Mouse (Mus musculus): Measurements from ENCODE around the gene Gjb5. TPM values are rescaled to one million over a fixed set of nuclear protein-coding genes. Genes with fewer than 3 reads are reported as not detected.
A peak's percentile ranks its signal among the peaks of the same experiment; 100 is the strongest.

The Gjb5 gene
- polyA plus RNA-seq, 1 experiment = 0.10 TPM

GRCm38 (mm10) chr4:127330181-127331100 lies 27.5 kb downstream of the Gjb5 start, which contains the start of gene Gjb3:
Gjb3 (minus strand) TSS chr4:127330844.
- Histone ChIP-seq H3K27ac (ENCODE audit: insufficient read depth, low read depth, low read length) (peak within 1 kb of the TSS; percentile 55), H3K27me3 (ENCODE audit: control insufficient read depth, insufficient read depth, low read length) (no peaks in the 10 kb centered on the region), H3K4me1 (ENCODE audit: control insufficient read depth, insufficient read depth, insufficient read length, low read length) (peaks cover 22% of the 10 kb centered on the region), H3K4me3 (ENCODE audit: low read depth, low read length) (peak within 1 kb of the TSS; percentile 75), H3K36me3 (ENCODE audit: control insufficient read depth, insufficient read depth, low read length) (peaks cover 2% of the 10 kb centered on the region; the same call in 1 of the 2 replicates)
- WGBS = 2% methylated on average over 49 of the region's 49 CpGs
- TF ChIP-seq POLR2A (IDR thresholded peaks at IDR 0.05; ENCODE audit: low read depth, low read length) (no peak), CTCF (IDR thresholded peaks at IDR 0.05; ENCODE audit: extremely low read depth, insufficient read length, insufficient replicate concordance, low read depth, low read length) (no peak)

GRCm38 (mm10) chr4:127329751-127330150 lies 28.2 kb downstream of the Gjb5 start:
- 2% methylated on average over 13 of the region's 13 CpGs for WGBS
- H3K4me3 ChIP-seq (ENCODE audit: low read depth, low read length) = peak overlapping the region; percentile 75
- TF ChIP-seq POLR2A (IDR thresholded peaks at IDR 0.05; ENCODE audit: low read depth, low read length) = no peak
- TF ChIP-seq CTCF (IDR thresholded peaks at IDR 0.05; ENCODE audit: extremely low read depth, insufficient read length, insufficient replicate concordance, low read depth, low read length) = no peak
- H3K27me3 ChIP-seq (ENCODE audit: control insufficient read depth, insufficient read depth, low read length) = no peaks in the 10 kb centered on the region
- peaks cover 2% of the 10 kb centered on the region; the same call in 1 of the 2 replicates for H3K36me3 ChIP-seq (ENCODE audit: control insufficient read depth, insufficient read depth, low read length)
- peak overlapping the region; percentile 55 for H3K27ac ChIP-seq (ENCODE audit: insufficient read depth, low read depth, low read length)
- peaks cover 22% of the 10 kb centered on the region for H3K4me1 ChIP-seq (ENCODE audit: control insufficient read depth, insufficient read depth, insufficient read length, low read length)

- peak overlapping the region; percentile 75 for H3K4me3 ChIP-seq (ENCODE audit: low read depth, low read length)
- peaks cover 2% of the 10 kb centered on the region; the same call in 1 of the 2 replicates for H3K36me3 ChIP-seq (ENCODE audit: control insufficient read depth, insufficient read depth, low read length)
- no peaks in the 10 kb centered on the region for H3K27me3 ChIP-seq (ENCODE audit: control insufficient read depth, insufficient read depth, low read length)
- WGBS = 35% methylated on average over 3 of the region's 3 CpGs
- peak overlapping the region; percentile 55 for H3K27ac ChIP-seq (ENCODE audit: insufficient read depth, low read depth, low read length)
- H3K4me1 ChIP-seq (ENCODE audit: control insufficient read depth, insufficient read depth, insufficient read length, low read length) = peaks cover 28% of the 10 kb centered on the region
- TF ChIP-seq CTCF (IDR thresholded peaks at IDR 0.05; ENCODE audit: extremely low read depth, insufficient read length, insufficient replicate concordance, low read depth, low read length) (no peak), POLR2A (IDR thresholded peaks at IDR 0.05; ENCODE audit: low read depth, low read length) (no peak)
These were observed 28.9 kb downstream of the Gjb5 start for GRCm38 (mm10) chr4:127329046-127329445.

- no peaks in the 10 kb centered on the region for H3K27me3 ChIP-seq (ENCODE audit: control insufficient read depth, insufficient read depth, low read length)
- peaks cover 32% of the 10 kb centered on the region for H3K4me1 ChIP-seq (ENCODE audit: control insufficient read depth, insufficient read depth, insufficient read length, low read length)
- 0 out of 2 replicates have a peak overlapping the region, but pooled peaks have one; percentile 6 for H3K4me3 ChIP-seq (ENCODE audit: low read depth, low read length)
- peaks cover 2% of the 10 kb centered on the region; the same call in 1 of the 2 replicates for H3K36me3 ChIP-seq (ENCODE audit: control insufficient read depth, insufficient read depth, low read length)
- H3K27ac ChIP-seq (ENCODE audit: insufficient read depth, low read depth, low read length) = peak overlapping the region; percentile 52
- TF ChIP-seq CTCF (IDR thresholded peaks at IDR 0.05; ENCODE audit: extremely low read depth, insufficient read length, insufficient replicate concordance, low read depth, low read length) (no peak), POLR2A (IDR thresholded peaks at IDR 0.05; ENCODE audit: low read depth, low read length) (no peak)
- 40% methylated on average over 7 of the region's 7 CpGs for WGBS
These were observed 29.6 kb downstream of the Gjb5 start for GRCm38 (mm10) chr4:127328378-127328777.

GRCm38 (mm10) chr4:127327749-127328148 lies 30.2 kb downstream of the Gjb5 start:
- Histone ChIP-seq H3K27ac (ENCODE audit: insufficient read depth, low read depth, low read length) (peak overlapping the region; percentile 52), H3K4me3 (ENCODE audit: low read depth, low read length) (no peak overlapping the region), H3K36me3 (ENCODE audit: control insufficient read depth, insufficient read depth, low read length) (peaks cover 2% of the 10 kb centered on the region; the same call in 1 of the 2 replicates), H3K27me3 (ENCODE audit: control insufficient read depth, insufficient read depth, low read length) (no peaks in the 10 kb centered on the region), H3K4me1 (ENCODE audit: control insufficient read depth, insufficient read depth, insufficient read length, low read length) (peaks cover 32% of the 10 kb centered on the region)
- TF ChIP-seq POLR2A (IDR thresholded peaks at IDR 0.05; ENCODE audit: low read depth, low read length) (no peak), CTCF (IDR thresholded peaks at IDR 0.05; ENCODE audit: extremely low read depth, insufficient read length, insufficient replicate concordance, low read depth, low read length) (no peak)
- 37% methylated on average over 6 of the region's 6 CpGs for WGBS

GRCm38 (mm10) chr4:127327258-127327657 lies 30.7 kb downstream of the Gjb5 start:
- TF ChIP-seq POLR2A (IDR thresholded peaks at IDR 0.05; ENCODE audit: low read depth, low read length) = no peak
- TF ChIP-seq CTCF (IDR thresholded peaks at IDR 0.05; ENCODE audit: extremely low read depth, insufficient read length, insufficient replicate concordance, low read depth, low read length) = no peak
- Histone ChIP-seq H3K36me3 (ENCODE audit: control insufficient read depth, insufficient read depth, low read length) (peaks cover 2% of the 10 kb centered on the region; the same call in 1 of the 2 replicates), H3K4me3 (ENCODE audit: low read depth, low read length) (no peak overlapping the region), H3K27ac (ENCODE audit: insufficient read depth, low read depth, low read length) (peak overlapping the region; percentile 52; the same call in 1 of the 2 replicates), H3K4me1 (ENCODE audit: control insufficient read depth, insufficient read depth, insufficient read length, low read length) (peaks cover 32% of the 10 kb centered on the region), H3K27me3 (ENCODE audit: control insufficient read depth, insufficient read depth, low read length) (no peaks in the 10 kb centered on the region)
- 13% methylated on average over 7 of the region's 7 CpGs for WGBS

- Histone ChIP-seq H3K27ac (ENCODE audit: insufficient read depth, low read depth, low read length) (no peak overlapping the region), H3K4me1 (ENCODE audit: control insufficient read depth, insufficient read depth, insufficient read length, low read length) (peaks cover 25% of the 10 kb centered on the region), H3K36me3 (ENCODE audit: control insufficient read depth, insufficient read depth, low read length) (peaks cover 2% of the 10 kb centered on the region; the same call in 1 of the 2 replicates), H3K27me3 (ENCODE audit: control insufficient read depth, insufficient read depth, low read length) (no peaks in the 10 kb centered on the region), H3K4me3 (ENCODE audit: low read depth, low read length) (no peak overlapping the region)
- WGBS = 66% methylated on average over 5 of the region's 5 CpGs
- TF ChIP-seq CTCF (IDR thresholded peaks at IDR 0.05; ENCODE audit: extremely low read depth, insufficient read length, insufficient replicate concordance, low read depth, low read length) = no peak
- no peak for TF ChIP-seq POLR2A (IDR thresholded peaks at IDR 0.05; ENCODE audit: low read depth, low read length)
These were observed 32.7 kb downstream of the Gjb5 start for GRCm38 (mm10) chr4:127325276-127325675.

Data from small intestine, adult 2 months (tissue).